Mouse (Mus musculus): ENCODE results near the gene Gm44596.

GRCm38 (mm10) chr6:128349711-128350110, 25.6 kb upstream of the Gm44596 start:
- TF ChIP-seq CTCF (IDR thresholded peaks at IDR 0.05; ENCODE audit: extremely low read depth, insufficient read depth, insufficient read length, insufficient replicate concordance) (no peak), POLR2A (IDR thresholded peaks at IDR 0.05; ENCODE audit: low read depth, low read length) (no peak)

All from spleen, adult 2 months (tissue).